Mouse (Mus musculus) thymus, adult 2 months (tissue): ENCODE measurements at regions not wholly inside any gene's neighbourhood (a gene's known extent, or its start where the extent isn't known, plus 50 kb on each side); places are given as distances from the start of the nearest gene placed in this dataset.

Experiments used
- DNase-seq: peaks from one replicate; pipeline ENCODE4 v3.0.0; 2021
- H3K27ac ChIP-seq: fragments of 200-500 bp; 2 replicates; pipeline ENCODE4 v1.5.1; 2012; ENCODE audit warnings: low read length, control low read depth; ENCODE audit not compliant: control insufficient read depth, insufficient read depth
- H3K27me3 ChIP-seq: fragments of 200-500 bp; 2 replicates; pipeline ENCODE4 v1.6.1; 2012; ENCODE audit warnings: mild to moderate bottlenecking, low read length, moderate library complexity, mixed read lengths; ENCODE audit not compliant: control insufficient read depth, insufficient read depth
- H3K36me3 ChIP-seq: fragments of 200-500 bp; 2 replicates; pipeline ENCODE4 v1.6.1; 2012; ENCODE audit warnings: mild to moderate bottlenecking, low read length, moderate library complexity; ENCODE audit not compliant: control insufficient read depth, insufficient read depth
- H3K4me1 ChIP-seq: fragments of 200-500 bp; replicated peaks from 2 replicates; pipeline ENCODE4 v1.6.1; 2012; ENCODE audit warnings: low read length; ENCODE audit not compliant: control insufficient read depth, insufficient read depth
- H3K4me3 ChIP-seq: fragments of 200-500 bp; 2 replicates; pipeline ENCODE4 v1.5.1; 2012; ENCODE audit warnings: mild to moderate bottlenecking, low read length, control low read depth, moderate library complexity; ENCODE audit not compliant: control insufficient read depth, insufficient read depth
- CTCF ChIP-seq: fragments of 200-500 bp; IDR thresholded peaks from 2 replicates; pipeline ENCODE4 v1.5.1; 2012; ENCODE audit warnings: mild to moderate bottlenecking, control low read depth, low read length, moderate library complexity, borderline replicate concordance; ENCODE audit not compliant: control insufficient read depth, poor library complexity, insufficient read depth; ENCODE audit errors: extremely low read depth
- POLR2A ChIP-seq: fragments of 200-500 bp; IDR thresholded peaks from 2 replicates; pipeline ENCODE4 v1.6.1; 2012; ENCODE audit warnings: mild to moderate bottlenecking, low read length, control low read depth, moderate library complexity; ENCODE audit not compliant: control insufficient read depth, poor library complexity, insufficient read depth; ENCODE audit errors: extremely low read depth
- WGBS: fragments of 180-500 bp; shearing (Covaris S2); methylation state at CpG from one replicate; pipeline ENCODE4 v1.1.7; 2018; 5-methylcytosine and 5-hydroxymethylcytosine counted together

- WGBS = 75% methylated on average over 11 of the region's 11 CpGs
- Histone ChIP-seq H3K4me3 (no peak overlapping the region), H3K4me1 (no peaks in the 10 kb centered on the region), H3K27ac (no peak overlapping the region), H3K27me3 (no peaks in the 10 kb centered on the region), H3K36me3 (no peaks in the 10 kb centered on the region)
- no peak for DNase-seq
- no peak for TF ChIP-seq POLR2A
- TF ChIP-seq CTCF = no peak
Observed at GRCm38 (mm10) chr13:51023271-51023670, 77.4 kb upstream of the Spin1 start.

DNA sequence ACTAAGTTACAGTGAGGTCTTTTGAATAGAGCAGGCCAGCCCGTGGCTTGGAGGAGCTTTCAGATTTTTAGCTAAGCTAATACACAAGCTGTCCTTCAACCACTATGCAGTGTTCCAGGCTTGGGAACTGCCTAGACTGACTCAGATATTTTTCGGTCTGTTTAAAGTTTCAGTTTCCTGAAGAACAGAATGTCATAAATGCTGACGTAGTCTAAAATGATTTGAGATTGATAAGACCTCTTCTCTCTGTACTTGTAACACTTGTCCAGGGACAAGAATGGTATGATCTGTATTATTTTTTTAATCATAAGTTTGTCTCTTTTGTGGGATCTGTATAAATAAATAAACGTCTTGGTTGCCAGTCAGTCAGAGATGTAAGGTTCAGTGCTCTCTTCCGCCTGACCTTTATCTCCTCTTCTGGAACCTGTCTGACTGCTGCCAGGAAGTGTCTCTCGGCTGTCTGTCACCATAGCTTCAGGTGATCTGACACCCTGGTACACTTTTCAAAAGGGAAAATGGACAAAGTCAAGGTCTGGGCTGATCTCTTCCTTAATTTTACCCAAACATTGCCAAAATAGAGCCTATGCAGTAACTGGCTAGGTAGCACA lies 74.3 kb upstream of the Spin1 start:
- H3K27me3 ChIP-seq = no peaks in the 10 kb centered on the region

GRCm38 (mm10) chr13:51037850-51038450 lies 62.7 kb upstream of the Spin1 start:
- no peak overlapping the region for H3K4me3 ChIP-seq
- 92% methylated on average over 13 of the region's 13 CpGs for WGBS
- no peaks in the 10 kb centered on the region for H3K27me3 ChIP-seq
- DNase-seq = no peak
- no peaks in the 10 kb centered on the region for H3K4me1 ChIP-seq
- H3K27ac ChIP-seq = no peak overlapping the region
- no peaks in the 10 kb centered on the region for H3K36me3 ChIP-seq
- no peak for TF ChIP-seq CTCF
- TF ChIP-seq POLR2A = no peak

More for the DNA sequence above, 74.3 kb upstream of the Spin1 start:
- no peaks in the 10 kb centered on the region for H3K4me1 ChIP-seq
- TF ChIP-seq CTCF (no peak), POLR2A (no peak)
- H3K36me3 ChIP-seq = no peaks in the 10 kb centered on the region
- no peak overlapping the region for H3K4me3 ChIP-seq
- 41% methylated on average over 6 of the region's 6 CpGs for WGBS
- H3K27ac ChIP-seq = no peak overlapping the region
- DNase-seq = no peak

- H3K4me1 ChIP-seq = no peaks in the 10 kb centered on the region
- no peaks in the 10 kb centered on the region for H3K36me3 ChIP-seq
- DNase-seq = no peak
- no peak overlapping the region for H3K27ac ChIP-seq
- H3K4me3 ChIP-seq = no peak overlapping the region
- TF ChIP-seq CTCF (no peak), POLR2A (no peak)
- 92% methylated on average over 4 of the region's 4 CpGs for WGBS
- H3K27me3 ChIP-seq = no peaks in the 10 kb centered on the region
Observed at GRCm38 (mm10) chr13:51038955-51039354, 61.7 kb upstream of the Spin1 start.

- Histone ChIP-seq H3K27ac (no peak overlapping the region), H3K4me1 (no peaks in the 10 kb centered on the region), H3K36me3 (no peaks in the 10 kb centered on the region), H3K27me3 (no peaks in the 10 kb centered on the region), H3K4me3 (no peak overlapping the region)
- WGBS = 73% methylated on average over 2 of the region's 2 CpGs
- TF ChIP-seq POLR2A (no peak), CTCF (no peak)
- no peak for DNase-seq
Observed at GRCm38 (mm10) chr13:51041121-51041520, 59.6 kb upstream of the Spin1 start.

- no peak overlapping the region for H3K27ac ChIP-seq
- H3K4me3 ChIP-seq = no peak overlapping the region
- H3K27me3 ChIP-seq = no peaks in the 10 kb centered on the region
- WGBS = 89% methylated on average over 9 of the region's 9 CpGs
- H3K36me3 ChIP-seq = no peaks in the 10 kb centered on the region
- no peak for TF ChIP-seq CTCF
- TF ChIP-seq POLR2A = no peak
- DNase-seq = no peak
- no peaks in the 10 kb centered on the region for H3K4me1 ChIP-seq
Observed at GRCm38 (mm10) chr13:51042881-51043402, 57.7 kb upstream of the Spin1 start.
